Mouse (Mus musculus): Measurements from ENCODE around the gene Gm20894.
"Not testable (repeated sequence)": the region's sequence is repeated elsewhere in the genome, so short reads cannot be mapped to it uniquely, and the experiment has no call there.

Gm20894 gene

GRCm38 (mm10) chrY:28271412-28271811 is at the start of gene Gm20894:
Gm20894 (minus strand) TSS chrY:28271512.
- DNase-seq = not testable (repeated sequence)

Measured in cerebellum, postnatal 25 days (tissue).